Mouse (Mus musculus): ENCODE measurements around the gene Map1lc3b.

DNA sequence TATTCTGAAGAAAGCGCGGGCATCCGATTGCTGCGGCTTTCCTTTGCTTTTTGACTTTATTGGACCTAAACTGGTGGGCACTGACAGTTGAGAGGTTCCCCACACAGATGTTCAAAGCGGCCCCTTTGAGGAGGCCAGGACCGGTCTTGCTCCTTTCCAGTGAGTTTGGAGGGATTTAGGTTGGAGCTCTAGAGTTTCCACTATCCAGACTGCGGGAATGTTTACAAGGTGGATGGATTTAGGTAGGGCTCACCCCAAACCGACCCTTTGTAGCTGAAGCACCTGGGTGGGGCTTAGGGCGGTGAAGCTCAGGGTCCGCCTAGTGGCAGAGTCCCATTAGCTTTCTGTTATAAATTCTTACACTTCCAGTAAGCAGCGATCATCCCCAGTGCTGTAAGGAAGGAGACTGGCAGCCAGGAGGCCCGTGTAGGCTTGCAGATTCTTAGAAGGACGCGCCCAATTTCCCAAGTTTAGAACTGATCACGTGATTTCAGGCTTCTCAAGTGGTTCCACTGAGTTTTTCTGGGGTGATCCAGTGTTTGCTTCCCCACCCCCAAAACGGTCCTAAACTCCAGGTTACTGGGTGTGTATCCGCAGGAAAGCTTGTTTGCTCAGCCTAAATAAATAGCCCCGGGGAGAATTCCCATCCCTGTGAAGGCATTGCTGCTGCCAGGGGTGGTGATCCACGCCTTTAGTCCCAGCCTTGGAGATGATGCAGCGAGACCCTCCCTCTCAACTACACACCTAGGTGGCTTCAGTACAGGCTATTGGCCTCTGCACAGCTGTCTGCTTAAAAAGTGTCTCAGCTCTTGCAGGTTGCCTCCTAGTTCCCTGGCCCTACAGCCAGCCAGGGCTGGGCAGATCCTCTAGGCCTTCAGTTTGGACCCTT is 1.3 kb downstream of the Map1lc3b start:
- no peak for TF ChIP-seq POLR2A (IDR thresholded peaks at IDR 0.05; ENCODE audit: low read depth, low read length)
- TF ChIP-seq CTCF (IDR thresholded peaks at IDR 0.05; ENCODE audit: extremely low read depth, insufficient read depth, insufficient read length, insufficient replicate concordance), result peak; percentile 24; the same call in 1 of the 2 replicates
